Mouse (Mus musculus) MEL (cell line): ENCODE data around the gene Dhx36. TPM values are rescaled to one million over a fixed set of nuclear protein-coding genes. Genes with fewer than 3 reads are reported as not detected.

ENCODE experiments used
- DNase-seq: peaks from one replicate; pipeline ENCODE4 v3.0.0; 2011; ENCODE audit warnings: low read depth, low spot score
- H3K27ac ChIP-seq: 2 replicates; pipeline ENCODE4 v1.5.1; 2012; ENCODE audit warnings: low read depth, mild to moderate bottlenecking, control low read depth, low read length, moderate library complexity; ENCODE audit not compliant: control insufficient read depth
- H3K27me3 ChIP-seq, 2 experiments: fragments of 150-350 bp in 1 of 2; sonication (generic) in 1 of 2; 2 replicates each; pipeline ENCODE4 v1.6.1; 2012; ENCODE audit warnings: low read length in 2 of 2, mild to moderate bottlenecking in 2 of 2, improper control_type of control experiment in 1 of 2, moderate library complexity in 1 of 2; ENCODE audit not compliant: insufficient read depth in 2 of 2, control insufficient read depth in 1 of 2
- H3K36me3 ChIP-seq, 2 experiments: 2 replicates each; pipeline ENCODE4 v1.6.1; 2012 to 2014; ENCODE audit warnings: low read length in 2 of 2, improper control_type of control experiment in 1 of 2, inconsistent platforms in 1 of 2, mild to moderate bottlenecking in 1 of 2; ENCODE audit not compliant: insufficient read depth in 2 of 2, control insufficient read depth in 1 of 2
- H3K4me1 ChIP-seq, 2 experiments: fragments of 150-350 bp in 1 of 2; sonication (generic) in 1 of 2; 2 replicates each; pipeline ENCODE4 v1.6.1; 2012; ENCODE audit warnings: low read length in 2 of 2, improper control_type of control experiment in 1 of 2, mild to moderate bottlenecking in 1 of 2; ENCODE audit not compliant: insufficient read depth in 2 of 2, control insufficient read depth in 1 of 2
- H3K4me3 ChIP-seq, 2 experiments: fragments of 150-350 bp in 1 of 2; sonication (generic) in 1 of 2; 2 replicates each; pipeline ENCODE4 v1.5.1; 2012; ENCODE audit warnings: low read depth in 2 of 2, low read length in 2 of 2, mild to moderate bottlenecking in 2 of 2, moderate library complexity in 2 of 2, control low read depth in 1 of 2, improper control_type of control experiment in 1 of 2; ENCODE audit not compliant: control insufficient read depth in 1 of 2, insufficient read depth in 1 of 2
- H3K79me2 ChIP-seq: 2 replicates; pipeline ENCODE4 v1.6.1; 2012; ENCODE audit warnings: mild to moderate bottlenecking, low read length, moderate library complexity; ENCODE audit not compliant: control insufficient read depth, poor library complexity, insufficient read depth
- H3K9ac ChIP-seq: 2 replicates; pipeline ENCODE4 v1.6.1; 2012; ENCODE audit warnings: low read depth, mild to moderate bottlenecking, control low read depth, low read length, moderate library complexity; ENCODE audit not compliant: control insufficient read depth, poor library complexity, severe bottlenecking
- H3K9me3 ChIP-seq: fragments of 150-350 bp; sonication (generic); replicated peaks from 2 replicates; pipeline ENCODE4 v1.6.1; 2012; ENCODE audit warnings: mild to moderate bottlenecking, low read length, improper control_type of control experiment, moderate library complexity; ENCODE audit not compliant: insufficient read depth
- BHLHE40 ChIP-seq: IDR thresholded peaks from 2 replicates; pipeline ENCODE4 v1.6.1; 2012; ENCODE audit warnings: low read depth, mild to moderate bottlenecking, inconsistent platforms, low read length, improper control_type of control experiment, borderline replicate concordance
- CHD2 ChIP-seq: IDR thresholded peaks from 2 replicates; pipeline ENCODE4 v1.6.1; 2011; ENCODE audit warnings: low read length, improper control_type of control experiment
- CTCF ChIP-seq, 3 experiments: IDR thresholded peaks in 2 of 3; conservative IDR thresholded peaks in 1 of 3; 2 replicates each; pipeline ENCODE4 v1.5.1; 2011 to 2012; ENCODE audit warnings: low read length in 3 of 3, low read depth in 2 of 3, mild to moderate bottlenecking in 2 of 3, improper control_type of control experiment in 1 of 3, inconsistent platforms in 1 of 3, mixed read lengths in 1 of 3, moderate library complexity in 1 of 3; ENCODE audit not compliant: control insufficient read depth in 1 of 3, insufficient read depth in 1 of 3, poor library complexity in 1 of 3, severe bottlenecking in 1 of 3
- ELF1 ChIP-seq: IDR thresholded peaks from 2 replicates; pipeline ENCODE4 v1.6.1; 2014; ENCODE audit warnings: low read depth, mild to moderate bottlenecking, inconsistent platforms, low read length, improper control_type of control experiment, moderate library complexity
- EP300 ChIP-seq, 2 experiments: IDR thresholded peaks; 2 replicates each; pipeline ENCODE4 v1.6.1; 2011; ENCODE audit warnings: improper control_type of control experiment in 2 of 2, low read length in 2 of 2, low read depth in 1 of 2, mild to moderate bottlenecking in 1 of 2
- GABPA ChIP-seq: IDR thresholded peaks from 2 replicates; pipeline ENCODE4 v1.6.1; 2012; ENCODE audit warnings: low read depth, mild to moderate bottlenecking, inconsistent platforms, low read length, improper control_type of control experiment, moderate library complexity
- GATA1 ChIP-seq: IDR thresholded peaks from 2 replicates; pipeline ENCODE4 v1.6.1; 2011; ENCODE audit warnings: low read depth, low read length, improper control_type of control experiment
- HCFC1 ChIP-seq: IDR thresholded peaks from 2 replicates; pipeline ENCODE4 v1.6.1; 2012; ENCODE audit warnings: low read depth, mild to moderate bottlenecking, inconsistent platforms, low read length, improper control_type of control experiment, moderate library complexity
- MAFK ChIP-seq: IDR thresholded peaks from 2 replicates; pipeline ENCODE4 v1.6.1; 2011; ENCODE audit warnings: low read depth, mild to moderate bottlenecking, low read length, improper control_type of control experiment, borderline replicate concordance
- MAX ChIP-seq: IDR thresholded peaks from 2 replicates; pipeline ENCODE4 v1.6.1; 2011; ENCODE audit warnings: low read length, improper control_type of control experiment
- MEF2A ChIP-seq: IDR thresholded peaks from 2 replicates; pipeline ENCODE4 v1.6.1; 2014; ENCODE audit warnings: low read depth, mild to moderate bottlenecking, inconsistent platforms, low read length, improper control_type of control experiment; ENCODE audit not compliant: poor library complexity, insufficient replicate concordance, severe bottlenecking; ENCODE audit errors: extremely low read depth
- MYB ChIP-seq: IDR thresholded peaks from 2 replicates; pipeline ENCODE4 v1.6.1; 2011; ENCODE audit warnings: mild to moderate bottlenecking, low read depth, low read length, improper control_type of control experiment
- MYC ChIP-seq: IDR thresholded peaks from 2 replicates; pipeline ENCODE4 v1.6.1; 2011; ENCODE audit warnings: low read depth, mild to moderate bottlenecking, low read length, improper control_type of control experiment, moderate library complexity
- RAD21 ChIP-seq: IDR thresholded peaks from 2 replicates; pipeline ENCODE4 v1.6.1; 2011; ENCODE audit warnings: mild to moderate bottlenecking, low read depth, low read length, improper control_type of control experiment
- SMC3 ChIP-seq: IDR thresholded peaks from 2 replicates; pipeline ENCODE4 v1.6.1; 2011; ENCODE audit warnings: low read depth, low read length, improper control_type of control experiment
- TCF12 ChIP-seq: IDR thresholded peaks from 2 replicates; pipeline ENCODE4 v1.6.1; 2014; ENCODE audit warnings: low read depth, mild to moderate bottlenecking, inconsistent platforms, low read length, improper control_type of control experiment, moderate library complexity
- UBTF ChIP-seq: IDR thresholded peaks from 2 replicates; pipeline ENCODE4 v1.6.1; 2012; ENCODE audit warnings: low read depth, mild to moderate bottlenecking, inconsistent platforms, low read length, improper control_type of control experiment, moderate library complexity, borderline replicate concordance; ENCODE audit not compliant: insufficient read depth
- USF1 ChIP-seq: IDR thresholded peaks from 2 replicates; pipeline ENCODE4 v1.6.1; 2014; ENCODE audit warnings: low read depth, mild to moderate bottlenecking, inconsistent platforms, low read length, improper control_type of control experiment, moderate library complexity
- ZNF384 ChIP-seq: IDR thresholded peaks from 2 replicates; pipeline ENCODE4 v1.6.1; 2012; ENCODE audit warnings: low read depth, mild to moderate bottlenecking, inconsistent platforms, low read length, improper control_type of control experiment
- polyA plus RNA-seq, 2 experiments: library from polyadenylated mRNA; stranded (reverse) in 1 of 2; unstranded in 1 of 2; fragments of >175 nt in 1 of 2; fragments of >200 nt in 1 of 2; gene quantifications; 2 replicates each; pipeline versions ENCODE4 v1.2.1 to v1.2.4; 2012; ENCODE audit warnings: low replicate concordance in 2 of 2, low read depth in 1 of 2; ENCODE audit not compliant: insufficient read length in 2 of 2, insufficient read depth in 1 of 2, missing spikeins in 1 of 2
- total RNA-seq: library from RNA; depleted of rRNA; stranded (reverse); fragments of 300-350 nt; gene quantifications from 2 replicates; pipeline ENCODE4 v1.2.3, GENCODE M21; 2012

Gene Dhx36
- total and polyA plus RNA-seq, 3 experiments = 17.7 to 26.4 TPM; not detected in 1

- Histone ChIP-seq H3K4me1 (peaks cover 2 to 7% of the 10 kb centered on the region in 2 experiments; a peak in 2 of 4 replicates), H3K9me3 (no peaks in the 10 kb centered on the region), H3K36me3 (peaks cover 0 to 4% of the 10 kb centered on the region in 2 experiments; a peak in 2 of 4 replicates), H3K4me3 (no peak overlapping the region), H3K27ac (no peak overlapping the region), H3K79me2 (no peaks in the 10 kb centered on the region), H3K9ac (no peak overlapping the region), H3K27me3 (no peaks in the 10 kb centered on the region)
- DNase-seq = peak; percentile 21
- TF ChIP-seq RAD21 (peak; percentile 32), CTCF (IDR thresholded peaks at IDR 0.05 in 2 of 3, conservative IDR thresholded peaks at IDR 0.05 in 1 of 3; ENCODE audit: control insufficient read depth in 1 of 3, insufficient read depth in 1 of 3, low read depth in 2 of 3, low read length in 3 of 3, poor library complexity in 1 of 3, severe bottlenecking in 1 of 3) (peak in 2 of 3 experiments; percentile 9 to 42; a peak in 2 of 6 replicates), SMC3 (peak; percentile 50), MYC (no peak), BHLHE40 (no peak)
Measured at GRCm38 (mm10) chr3:62449871-62450496, 56.8 kb downstream of the Dhx36 start.

- no peaks in the 10 kb centered on the region for H3K27me3 ChIP-seq
Measured at GRCm38 (mm10) chr3:62447151-62447550, 59.7 kb downstream of the Dhx36 start.

GRCm38 (mm10) chr3:62446271-62446670, 60.5 kb downstream of the Dhx36 start:
- Histone ChIP-seq H3K79me2 (no peaks in the 10 kb centered on the region), H3K9ac (no peak overlapping the region), H3K36me3 (peaks cover 0 to 4% of the 10 kb centered on the region in 2 experiments; a peak in 2 of 4 replicates), H3K4me3 (no peak overlapping the region), H3K4me1 (peaks cover 2 to 7% of the 10 kb centered on the region in 2 experiments; a peak in 2 of 4 replicates), H3K27me3 (no peaks in the 10 kb centered on the region), H3K27ac (no peak overlapping the region), H3K9me3 (no peaks in the 10 kb centered on the region)
- DNase-seq = no peak
- TF ChIP-seq USF1 (no peak), GATA1 (peak; percentile 61), CHD2 (no peak), MAX (no peak), ELF1 (no peak), HCFC1 (no peak), UBTF (no peak), EP300 (IDR thresholded peaks at IDR 0.05; ENCODE audit: low read depth in 1 of 2, low read length in 2 of 2) (peak; percentile 7 to 35; a peak in 1 of 4 replicates), TCF12 (0 out of 2 replicates have a peak, but pooled peaks have one; percentile 58), GABPA (no peak), MAFK (no peak)

More at GRCm38 (mm10) chr3:62447151-62447550, 59.7 kb downstream of the Dhx36 start:
- no peak for TF ChIP-seq RAD21
- no peak for TF ChIP-seq MEF2A
- no peak for TF ChIP-seq MYB
- TF ChIP-seq ZNF384 = no peak
- no peak for TF ChIP-seq USF1
- TF ChIP-seq CHD2 = no peak
- no peaks in the 10 kb centered on the region for H3K79me2 ChIP-seq
- peaks cover 0 to 4% of the 10 kb centered on the region in 2 experiments; a peak in 2 of 4 replicates for H3K36me3 ChIP-seq
- H3K9ac ChIP-seq = no peak overlapping the region
- no peak overlapping the region for H3K27ac ChIP-seq
- H3K9me3 ChIP-seq = no peaks in the 10 kb centered on the region
- H3K4me1 ChIP-seq = peaks cover 2 to 7% of the 10 kb centered on the region in 2 experiments; a peak in 2 of 4 replicates
- peak; percentile 29 for DNase-seq
- no peak overlapping the region for H3K4me3 ChIP-seq
